Mouse (Mus musculus): ENCODE data around the gene Paics. TPM values are rescaled to one million over a fixed set of nuclear protein-coding genes. Genes with fewer than 3 reads are reported as not detected.
A peak's percentile ranks its signal among the peaks of the same experiment; 100 is the strongest.
"Not testable (repeated sequence)": the region's sequence is repeated elsewhere in the genome, so short reads cannot be mapped to it uniquely, and the experiment has no call there.

Gene Paics
- polyA plus RNA-seq, 1 experiment from 2014 or later, result 244 TPM

GRCm38 (mm10) chr5:76954271-76954900 is 3.3 kb downstream of the Paics start:
- H3K4me2 ChIP-seq (replicated peaks; ENCODE audit: low read depth, low read length), result no peak overlapping the region
- ATAC-seq (ENCODE audit: insufficient number of reproducible peaks, insufficient read depth, low FRiP score, low read depth), result no peak
- H3K4me3 ChIP-seq (ENCODE audit: low read depth, low read length), result no peak overlapping the region
- H3K27me3 ChIP-seq (ENCODE audit: control insufficient read depth, insufficient read depth, low read length), result no peaks in the 10 kb centered on the region
- H3K9ac ChIP-seq (replicated peaks; ENCODE audit: low read depth, low read length), result no peak overlapping the region
- WGBS, result 83% methylated on average over 6 of the region's 6 CpGs
- H3K4me1 ChIP-seq (ENCODE audit: control insufficient read depth, insufficient read depth, low read length), result peaks cover 14% of the 10 kb centered on the region; the same call in 1 of the 2 replicates
- no peaks in the 10 kb centered on the region for H3K9me3 ChIP-seq (ENCODE audit: control insufficient read depth, low read depth, low read length)
- no peak overlapping the region for H3K27ac ChIP-seq (ENCODE audit: low read length)
- H3K36me3 ChIP-seq (ENCODE audit: control insufficient read depth, insufficient read depth, low read length), result peaks cover 37% of the 10 kb centered on the region

GRCm38 (mm10) chr5:76955474-76955873 is 4.4 kb downstream of the Paics start:
- H3K36me3 ChIP-seq (ENCODE audit: control insufficient read depth, insufficient read depth, low read length), result peaks cover 45% of the 10 kb centered on the region
- no peaks in the 10 kb centered on the region for H3K9me3 ChIP-seq (ENCODE audit: control insufficient read depth, low read depth, low read length)
- no peak overlapping the region for H3K4me2 ChIP-seq (replicated peaks; ENCODE audit: low read depth, low read length)
- no peaks in the 10 kb centered on the region for H3K27me3 ChIP-seq (ENCODE audit: control insufficient read depth, insufficient read depth, low read length)
- H3K4me1 ChIP-seq (ENCODE audit: control insufficient read depth, insufficient read depth, low read length), result peaks cover 8% of the 10 kb centered on the region; the same call in 1 of the 2 replicates
- WGBS, result 63% methylated on average over 4 of the region's 4 CpGs
- ATAC-seq (ENCODE audit: insufficient number of reproducible peaks, insufficient read depth, low FRiP score, low read depth), result no peak
- H3K9ac ChIP-seq (replicated peaks; ENCODE audit: low read depth, low read length), result no peak overlapping the region
- no peak overlapping the region for H3K4me3 ChIP-seq (ENCODE audit: low read depth, low read length)
- H3K27ac ChIP-seq (ENCODE audit: low read length), result no peak overlapping the region

GRCm38 (mm10) chr5:76957954-76958353 is 6.8 kb downstream of the Paics start:
- Histone ChIP-seq H3K4me2 (replicated peaks; ENCODE audit: low read depth, low read length) (no peak overlapping the region), H3K36me3 (ENCODE audit: control insufficient read depth, insufficient read depth, low read length) (peaks cover 64% of the 10 kb centered on the region)
- WGBS, result 95% methylated on average over 1 of the region's 1 CpGs

GRCm38 (mm10) chr5:76959587-76959986 is 8.5 kb downstream of the Paics start:
- H3K4me3 ChIP-seq (ENCODE audit: low read depth, low read length), result no peak overlapping the region
- H3K9ac ChIP-seq (replicated peaks; ENCODE audit: low read depth, low read length), result no peak overlapping the region
- peaks cover 70% of the 10 kb centered on the region for H3K36me3 ChIP-seq (ENCODE audit: control insufficient read depth, insufficient read depth, low read length)
- H3K27me3 ChIP-seq (ENCODE audit: control insufficient read depth, insufficient read depth, low read length), result no peaks in the 10 kb centered on the region
- WGBS, result 80% methylated on average over 5 of the region's 5 CpGs
- no peak for ATAC-seq (ENCODE audit: insufficient number of reproducible peaks, insufficient read depth, low FRiP score, low read depth)
- no peak overlapping the region for H3K27ac ChIP-seq (ENCODE audit: low read length)
- H3K4me1 ChIP-seq (ENCODE audit: control insufficient read depth, insufficient read depth, low read length), result no peaks in the 10 kb centered on the region
- no peaks in the 10 kb centered on the region for H3K9me3 ChIP-seq (ENCODE audit: control insufficient read depth, low read depth, low read length)
- H3K4me2 ChIP-seq (replicated peaks; ENCODE audit: low read depth, low read length), result no peak overlapping the region

More at GRCm38 (mm10) chr5:76957954-76958353, 6.8 kb downstream of the Paics start:
- ATAC-seq (ENCODE audit: insufficient number of reproducible peaks, insufficient read depth, low FRiP score, low read depth), result no peak
- 0 out of 2 replicates have a peak, but pooled peaks cover 4% of the 10 kb centered on the region for H3K4me1 ChIP-seq (ENCODE audit: control insufficient read depth, insufficient read depth, low read length)
- no peak overlapping the region for H3K9ac ChIP-seq (replicated peaks; ENCODE audit: low read depth, low read length)
- H3K9me3 ChIP-seq (ENCODE audit: control insufficient read depth, low read depth, low read length), result no peaks in the 10 kb centered on the region
- no peaks in the 10 kb centered on the region for H3K27me3 ChIP-seq (ENCODE audit: control insufficient read depth, insufficient read depth, low read length)
- H3K4me3 ChIP-seq (ENCODE audit: low read depth, low read length), result no peak overlapping the region
- no peak overlapping the region for H3K27ac ChIP-seq (ENCODE audit: low read length)

- H3K9me3 ChIP-seq (ENCODE audit: control insufficient read depth, low read depth, low read length), result no peaks in the 10 kb centered on the region
- no peak overlapping the region for H3K4me3 ChIP-seq (ENCODE audit: low read depth, low read length)
- 83% methylated on average over 11 of the region's 11 CpGs for WGBS
- no peak overlapping the region for H3K9ac ChIP-seq (replicated peaks; ENCODE audit: low read depth, low read length)
- H3K4me2 ChIP-seq (replicated peaks; ENCODE audit: low read depth, low read length), result no peak overlapping the region
- no peak overlapping the region for H3K27ac ChIP-seq (ENCODE audit: low read length)
- ATAC-seq (ENCODE audit: insufficient number of reproducible peaks, insufficient read depth, low FRiP score, low read depth), result no peak
- H3K4me1 ChIP-seq (ENCODE audit: control insufficient read depth, insufficient read depth, low read length), result no peaks in the 10 kb centered on the region
- no peaks in the 10 kb centered on the region for H3K27me3 ChIP-seq (ENCODE audit: control insufficient read depth, insufficient read depth, low read length)
- H3K36me3 ChIP-seq (ENCODE audit: control insufficient read depth, insufficient read depth, low read length), result peaks cover 70% of the 10 kb centered on the region
These were observed 11.4 kb downstream of the Paics start for GRCm38 (mm10) chr5:76962545-76962944.

- H3K9ac ChIP-seq (replicated peaks; ENCODE audit: low read depth, low read length), result no peak overlapping the region
- no peak overlapping the region for H3K27ac ChIP-seq (ENCODE audit: low read length)
- H3K9me3 ChIP-seq (ENCODE audit: control insufficient read depth, low read depth, low read length), result no peaks in the 10 kb centered on the region
- H3K36me3 ChIP-seq (ENCODE audit: control insufficient read depth, insufficient read depth, low read length), result peaks cover 72% of the 10 kb centered on the region
- H3K4me3 ChIP-seq (ENCODE audit: low read depth, low read length), result no peak overlapping the region
- H3K27me3 ChIP-seq (ENCODE audit: control insufficient read depth, insufficient read depth, low read length), result no peaks in the 10 kb centered on the region
- ATAC-seq (ENCODE audit: insufficient number of reproducible peaks, insufficient read depth, low FRiP score, low read depth), result no peak
- 92% methylated on average over 3 of the region's 3 CpGs for WGBS
- no peaks in the 10 kb centered on the region for H3K4me1 ChIP-seq (ENCODE audit: control insufficient read depth, insufficient read depth, low read length)
- H3K4me2 ChIP-seq (replicated peaks; ENCODE audit: low read depth, low read length), result no peak overlapping the region
These were observed 13.5 kb downstream of the Paics start for GRCm38 (mm10) chr5:76964651-76965050.

GRCm38 (mm10) chr5:76969250-76969649 is 18.1 kb downstream of the Paics start:
- H3K4me3 ChIP-seq (ENCODE audit: low read depth, low read length), result no peak overlapping the region
- no peaks in the 10 kb centered on the region for H3K9me3 ChIP-seq (ENCODE audit: control insufficient read depth, low read depth, low read length)
- no peak overlapping the region for H3K4me2 ChIP-seq (replicated peaks; ENCODE audit: low read depth, low read length)
- no peak overlapping the region for H3K27ac ChIP-seq (ENCODE audit: low read length)
- no peaks in the 10 kb centered on the region for H3K27me3 ChIP-seq (ENCODE audit: control insufficient read depth, insufficient read depth, low read length)
- peaks cover 5% of the 10 kb centered on the region; the same call in 1 of the 2 replicates for H3K4me1 ChIP-seq (ENCODE audit: control insufficient read depth, insufficient read depth, low read length)
- no peak for ATAC-seq (ENCODE audit: insufficient number of reproducible peaks, insufficient read depth, low FRiP score, low read depth)
- H3K36me3 ChIP-seq (ENCODE audit: control insufficient read depth, insufficient read depth, low read length), result peaks cover 44% of the 10 kb centered on the region
- WGBS, result 59% methylated on average over 5 of the region's 5 CpGs
- no peak overlapping the region for H3K9ac ChIP-seq (replicated peaks; ENCODE audit: low read depth, low read length)

- H3K4me3 ChIP-seq (ENCODE audit: low read depth, low read length); H3K9me3 ChIP-seq (ENCODE audit: control insufficient read depth, low read depth, low read length); H3K4me2 ChIP-seq (replicated peaks; ENCODE audit: low read depth, low read length); H3K9ac ChIP-seq (replicated peaks; ENCODE audit: low read depth, low read length); ATAC-seq (ENCODE audit: insufficient number of reproducible peaks, insufficient read depth, low FRiP score, low read depth); H3K27ac ChIP-seq (ENCODE audit: low read length); H3K27me3 ChIP-seq (ENCODE audit: control insufficient read depth, insufficient read depth, low read length); H3K4me1 ChIP-seq (ENCODE audit: control insufficient read depth, insufficient read depth, low read length): not testable (repeated sequence)
- peaks cover 33% of the 10 kb centered on the region for H3K36me3 ChIP-seq (ENCODE audit: control insufficient read depth, insufficient read depth, low read length)
- 38% methylated on average over 1 of the region's 1 CpGs for WGBS
These were observed 20.0 kb downstream of the Paics start for GRCm38 (mm10) chr5:76971115-76971514.

GRCm38 (mm10) chr5:76973488-76973887 is 22.4 kb downstream of the Paics start:
- WGBS, result 71% methylated on average over 3 of the region's 3 CpGs
- peaks cover 5% of the 10 kb centered on the region; the same call in 1 of the 2 replicates for H3K4me1 ChIP-seq (ENCODE audit: control insufficient read depth, insufficient read depth, low read length)
- H3K9ac ChIP-seq (replicated peaks; ENCODE audit: low read depth, low read length), result peak overlapping the region; percentile 55; the same call in 1 of the 2 replicates
- H3K4me3 ChIP-seq (ENCODE audit: low read depth, low read length), result peak overlapping the region; percentile 89; the same call in 1 of the 2 replicates
- no peaks in the 10 kb centered on the region for H3K27me3 ChIP-seq (ENCODE audit: control insufficient read depth, insufficient read depth, low read length)
- H3K4me2 ChIP-seq (replicated peaks; ENCODE audit: low read depth, low read length), result peak overlapping the region; percentile 77
- peaks cover 22% of the 10 kb centered on the region for H3K36me3 ChIP-seq (ENCODE audit: control insufficient read depth, insufficient read depth, low read length)
- ATAC-seq (ENCODE audit: insufficient number of reproducible peaks, insufficient read depth, low FRiP score, low read depth), result no peak
- no peaks in the 10 kb centered on the region for H3K9me3 ChIP-seq (ENCODE audit: control insufficient read depth, low read depth, low read length)
- no peak overlapping the region for H3K27ac ChIP-seq (ENCODE audit: low read length)

Data from stomach, embryonic 14.5 days (tissue).